Mouse (Mus musculus) effector memory CD4-positive, alpha-beta T cell, adult 5 months (primary cell): ENCODE results near the gene Ssu72. TPM values are rescaled to one million over a fixed set of nuclear protein-coding genes. Genes with fewer than 3 reads are reported as not detected.

ENCODE experiments used
- polyA plus RNA-seq: library from polyadenylated mRNA; unstranded; fragments of 100-300 nt; shearing (Covaris generic); gene quantifications from one replicate; pipeline ENCODE4 v1.2.1, GENCODE M21; 2017

Gene Ssu72
- 83.3 TPM for polyA plus RNA-seq

GRCm38 (mm10) chr4:155704721-155705591 lies at the start of gene Ssu72:
Ssu72 (plus strand) TSS chr4:155704800.

DNA sequence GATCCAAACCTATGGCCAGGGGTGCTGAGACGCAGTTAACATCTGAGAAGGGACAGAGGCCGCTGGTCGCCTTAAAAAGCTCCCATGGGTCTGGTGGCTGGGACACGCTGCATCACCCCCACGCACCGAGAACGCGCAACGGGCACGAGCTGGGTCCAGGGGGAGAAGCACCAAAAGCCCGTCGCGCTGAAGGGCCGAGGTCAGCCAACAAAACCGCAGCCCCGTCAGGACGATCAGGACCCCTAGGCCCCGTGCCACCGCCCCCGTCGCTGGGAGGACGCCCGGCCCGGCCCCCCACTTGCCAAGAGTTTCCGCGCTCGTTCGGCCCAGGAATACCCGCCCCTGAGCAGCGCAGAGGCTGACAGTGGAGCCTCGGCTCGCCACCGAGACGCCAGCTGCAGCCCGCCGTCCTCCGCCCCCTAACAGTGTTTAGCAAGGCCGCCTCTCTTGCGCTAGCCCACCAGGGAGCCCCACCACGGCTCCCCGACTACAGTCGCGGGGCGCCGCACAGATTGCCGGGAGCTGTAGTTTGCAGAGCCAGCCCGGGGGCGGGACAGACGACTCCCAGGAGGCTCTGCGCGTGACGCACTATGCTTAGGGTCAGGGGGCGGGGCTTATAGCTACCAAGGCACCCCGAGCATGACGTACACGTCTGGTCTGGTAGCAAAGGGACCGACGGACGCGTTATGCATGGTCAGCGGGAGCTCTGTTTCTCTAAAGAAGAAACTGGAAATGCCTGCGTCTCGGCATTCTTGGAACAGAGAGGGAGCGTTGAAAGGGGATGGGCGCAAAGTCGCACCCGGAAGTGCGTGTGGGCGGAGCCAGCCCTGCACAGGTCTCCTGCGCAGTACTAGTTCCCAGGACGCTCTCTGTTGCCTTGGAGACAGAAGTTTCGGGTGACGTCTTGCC lies 35.7 kb upstream of the Ssu72 start, which contains the start of gene Mib2:
Gene Mib2 (minus strand): TSS at position 510 of the 909 bp plus-strand sequence.

DNA sequence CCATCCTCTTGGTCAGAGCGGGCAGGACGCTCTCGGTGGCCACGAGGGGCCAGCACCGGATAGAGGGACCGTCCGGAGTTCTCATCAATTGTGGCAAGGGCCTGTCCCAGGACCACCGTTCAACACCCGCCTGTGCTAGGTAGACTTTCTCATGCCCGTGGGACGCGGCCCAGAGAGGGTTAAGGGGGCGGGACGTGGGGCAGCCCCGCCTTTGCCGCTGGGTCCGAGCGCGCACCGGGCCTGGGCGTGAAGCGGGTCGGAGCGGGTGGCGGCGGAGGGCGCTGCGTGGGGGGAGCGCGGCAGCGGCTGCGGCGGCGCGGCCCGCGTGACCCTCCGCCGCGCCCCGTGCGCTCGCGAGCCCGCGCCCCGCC lies 10.5 kb upstream of the Ssu72 start, which contains the start of gene Fndc10:
Gene Fndc10 (plus strand): TSS at position 232 of the 371 bp plus-strand sequence.

GRCm38 (mm10) chr4:155734350-155734941 lies 29.8 kb downstream of the Ssu72 start, which contains the start of gene Tmem240:
Tmem240 (plus strand) TSS chr4:155734800.

DNA sequence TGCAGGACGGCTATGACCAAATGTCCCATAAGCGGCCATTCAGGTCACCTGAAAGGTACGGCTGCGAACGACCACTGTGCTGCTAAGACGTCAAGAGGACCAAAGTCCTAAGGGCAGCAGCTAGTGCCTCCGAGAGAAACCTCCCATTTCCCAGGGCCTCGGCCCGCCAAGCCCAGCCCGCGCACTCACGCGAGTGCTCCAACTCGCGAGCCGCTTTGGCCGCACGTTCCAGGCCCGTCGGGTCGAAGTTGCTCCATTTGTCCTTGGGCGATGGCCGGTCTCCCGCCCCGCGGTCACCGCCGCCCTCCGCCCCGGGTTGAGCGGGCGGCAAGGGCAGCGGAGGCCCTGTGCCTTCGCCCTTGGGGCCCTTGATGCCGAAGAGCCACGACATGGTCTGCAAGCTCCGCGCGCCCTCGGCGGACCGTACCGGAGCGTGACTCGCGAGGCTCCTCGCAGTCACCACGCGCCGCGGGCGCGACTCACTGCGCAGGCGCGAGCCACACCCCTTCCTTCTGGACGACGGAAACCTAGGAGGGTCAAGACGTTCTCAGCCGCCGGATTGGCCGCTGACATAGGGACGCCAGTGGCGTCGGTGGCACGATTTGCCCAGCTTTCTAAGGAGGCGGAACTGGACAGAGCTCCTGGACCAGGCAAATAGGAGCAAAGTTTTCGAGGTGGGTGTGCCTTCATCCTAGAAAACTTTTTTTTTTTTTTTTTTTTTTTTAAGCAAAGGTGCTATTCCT lies 56.2 kb downstream of the Ssu72 start, which contains the start of gene Atad3a:
Gene Atad3a (minus strand): TSS at position 481 of the 743 bp plus-strand sequence.

DNA sequence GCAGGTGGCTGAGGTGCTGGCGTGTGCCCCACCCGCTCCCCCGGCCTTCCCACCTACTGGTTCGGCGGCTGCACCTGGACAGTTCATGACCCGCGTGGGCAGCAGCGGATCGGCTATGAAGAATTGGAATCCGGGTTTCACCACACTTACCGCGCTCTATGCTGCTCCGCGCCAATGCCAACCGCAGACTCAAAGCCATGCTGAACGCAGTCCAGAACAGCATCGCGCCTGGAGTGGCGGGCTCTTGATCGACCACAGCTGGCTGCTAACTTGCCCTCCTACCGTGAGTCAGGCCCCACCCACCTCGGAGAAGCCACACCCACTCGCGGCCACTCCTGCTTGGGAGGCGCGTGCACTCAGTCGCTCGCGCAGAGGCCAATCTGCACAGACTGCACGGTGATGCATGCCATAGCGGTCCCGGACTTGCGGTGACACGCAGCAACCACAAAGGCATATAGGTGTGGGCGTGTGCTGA lies 69.7 kb downstream of the Ssu72 start, which contains the start of gene Vwa1:
Gene Vwa1 (minus strand): TSS at position 419 of the 475 bp plus-strand sequence.

Other genes starting within 250 kb of the Ssu72 start
- not detected for gene Tmem52, start 235.7 kb upstream of the Ssu72 start, polyA plus RNA-seq
- gene Gnb1, start 213.4 kb upstream of the Ssu72 start, polyA plus RNA-seq: 438 TPM
- 98.5 TPM for gene Nadk, start 142.4 kb upstream of the Ssu72 start, polyA plus RNA-seq
- gene Slc35e2, start 103.4 kb upstream of the Ssu72 start, polyA plus RNA-seq: 25.6 TPM
- gene Cdk11b, start 79.9 kb upstream of the Ssu72 start, polyA plus RNA-seq: 793 TPM
- not detected for gene Gm10563, start 59.4 kb upstream of the Ssu72 start, polyA plus RNA-seq
- gene Mmp23, start 51.4 kb upstream of the Ssu72 start, polyA plus RNA-seq: not detected
- 48.6 TPM for gene Mib2, start 35.6 kb upstream of the Ssu72 start, polyA plus RNA-seq
- 11.6 TPM for gene Fndc10, start 10.5 kb upstream of the Ssu72 start, polyA plus RNA-seq
- gene Tmem240, start 30.0 kb downstream of the Ssu72 start, polyA plus RNA-seq: 0.11 TPM
- gene Atad3a, start 56.3 kb downstream of the Ssu72 start, polyA plus RNA-seq: 69.8 TPM
- 0.14 TPM for gene Vwa1, start 69.9 kb downstream of the Ssu72 start, polyA plus RNA-seq
- not detected for gene Tmem88b, start 81.1 kb downstream of the Ssu72 start, polyA plus RNA-seq
- gene Ankrd65, start 85.6 kb downstream of the Ssu72 start, polyA plus RNA-seq: not detected
- 52.7 TPM for gene Mrpl20, start 98.1 kb downstream of the Ssu72 start, polyA plus RNA-seq
- 336 TPM for gene Ccnl2, start 107.7 kb downstream of the Ssu72 start, polyA plus RNA-seq
- 103 TPM for gene Aurkaip1, start 126.5 kb downstream of the Ssu72 start, polyA plus RNA-seq
- gene Mxra8, start 134.9 kb downstream of the Ssu72 start, polyA plus RNA-seq: 1.7 TPM
- gene Dvl1, start 142.6 kb downstream of the Ssu72 start, polyA plus RNA-seq: 78.2 TPM
- 0.66 TPM for gene Tas1r3, start 158.6 kb downstream of the Ssu72 start, polyA plus RNA-seq
- 4.3 TPM for gene Cptp, start 164.6 kb downstream of the Ssu72 start, polyA plus RNA-seq
- 58.5 TPM for gene Ints11, start 164.7 kb downstream of the Ssu72 start, polyA plus RNA-seq
- 29.1 TPM for gene Pusl1, start 187.0 kb downstream of the Ssu72 start, polyA plus RNA-seq
- gene Acap3, start 187.0 kb downstream of the Ssu72 start, polyA plus RNA-seq: 29.0 TPM
- gene Ube2j2, start 239.0 kb downstream of the Ssu72 start, polyA plus RNA-seq: 163 TPM